Mouse (Mus musculus): ENCODE measurements around the gene Olfr684. TPM values are rescaled to one million over a fixed set of nuclear protein-coding genes. Genes with fewer than 3 reads are reported as not detected.

Gene Olfr684
- not detected in 2 replicates for polyA plus RNA-seq (2015; fragmentation: Nextera tagmentation; extraction: Ambion mirVana)

- no peaks in the 10 kb centered on the region for H3K36me3 ChIP-seq
- no peak within 1 kb of the TSS for H3K4me3 ChIP-seq
- no peak within 1 kb of the TSS for H3K27ac ChIP-seq (replicated peaks)
These were observed at the start of gene Olfr684 for GRCm38 (mm10) chr7:105163553-105163952. TSS of gene Olfr684 (minus strand) at chr7:105163653.

DNA sequence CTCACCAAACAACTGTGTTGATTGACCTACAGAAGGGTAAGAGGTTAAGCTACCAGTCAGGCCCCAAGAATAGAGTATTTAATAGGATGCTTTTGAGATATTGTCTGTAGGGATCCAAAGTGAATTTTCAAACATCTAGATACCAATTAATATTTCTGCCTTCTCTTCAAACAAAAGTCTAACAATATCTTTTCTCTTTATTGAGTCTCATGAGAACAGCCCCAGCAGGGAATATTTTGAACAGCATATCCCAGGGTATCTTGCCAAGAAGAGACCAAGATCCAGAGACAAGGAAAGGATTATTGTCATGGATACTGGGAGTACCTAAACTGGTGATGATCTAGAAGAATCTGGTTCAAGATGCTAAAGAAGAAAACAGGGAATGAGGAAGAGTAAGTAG is 43.9 kb upstream of the Olfr684 start, which contains the start of gene Olfr686:
Olfr686 (minus strand) TSS at position 101 of the 400 bp plus-strand sequence.
- Histone ChIP-seq H3K4me1 (replicated peaks) (no peaks in the 10 kb centered on the region), H3K36me3 (no peaks in the 10 kb centered on the region), H3K27me3 (no peaks in the 10 kb centered on the region), H3K9me3 (no peaks in the 10 kb centered on the region), H3K9ac (no peak within 1 kb of the TSS), H3K4me3 (no peak within 1 kb of the TSS), H3K27ac (replicated peaks) (no peak within 1 kb of the TSS), H3K4me2 (no peak within 1 kb of the TSS)
- no peak for ATAC-seq (ENCODE audit: low read depth)

More at GRCm38 (mm10) chr7:105163553-105163952, at the start of gene Olfr684:
- 82% methylated on average over 1 of the region's 1 CpGs for WGBS
- H3K27me3 ChIP-seq, result no peaks in the 10 kb centered on the region
- H3K9ac ChIP-seq, result no peak within 1 kb of the TSS
- H3K4me2 ChIP-seq, result no peak within 1 kb of the TSS
- ATAC-seq (ENCODE audit: low read depth), result no peak
- no peaks in the 10 kb centered on the region for H3K4me1 ChIP-seq (replicated peaks)
- no peaks in the 10 kb centered on the region for H3K9me3 ChIP-seq

- WGBS, result 93% methylated on average over 1 of the region's 1 CpGs
- Histone ChIP-seq H3K27ac (replicated peaks) (no peak within 1 kb of the TSS), H3K4me2 (no peak within 1 kb of the TSS), H3K4me1 (replicated peaks) (no peaks in the 10 kb centered on the region), H3K9ac (no peak within 1 kb of the TSS), H3K27me3 (no peaks in the 10 kb centered on the region), H3K4me3 (no peak within 1 kb of the TSS), H3K36me3 (no peaks in the 10 kb centered on the region), H3K9me3 (no peaks in the 10 kb centered on the region)
- ATAC-seq (ENCODE audit: low read depth), result no peak
These were observed 22.5 kb upstream of the Olfr684 start, which contains the start of gene Olfr685 for GRCm38 (mm10) chr7:105185912-105186311. TSS of gene Olfr685 (minus strand) at chr7:105186012.

GRCm38 (mm10) chr7:105170773-105171172 is 7.3 kb upstream of the Olfr684 start:
- no peak overlapping the region for H3K27ac ChIP-seq (replicated peaks)
- no peaks in the 10 kb centered on the region for H3K4me1 ChIP-seq (replicated peaks)
- H3K27me3 ChIP-seq, result no peaks in the 10 kb centered on the region
- H3K9me3 ChIP-seq, result no peaks in the 10 kb centered on the region
- H3K36me3 ChIP-seq, result no peaks in the 10 kb centered on the region
- H3K4me2 ChIP-seq, result no peak overlapping the region
- 56% methylated on average over 4 of the region's 4 CpGs for WGBS
- H3K4me3 ChIP-seq, result no peak overlapping the region
- H3K9ac ChIP-seq, result no peak overlapping the region
- ATAC-seq (ENCODE audit: low read depth), result no peak

GRCm38 (mm10) chr7:105146912-105147311 is 16.5 kb downstream of the Olfr684 start, which contains the start of gene Olfr683:
TSS of gene Olfr683 (minus strand) at chr7:105147012.
- no peak within 1 kb of the TSS for H3K27ac ChIP-seq (replicated peaks)
- no peak for ATAC-seq (ENCODE audit: low read depth)
- no peaks in the 10 kb centered on the region for H3K4me1 ChIP-seq (replicated peaks)
- no peaks in the 10 kb centered on the region for H3K27me3 ChIP-seq
- no peak within 1 kb of the TSS for H3K4me2 ChIP-seq
- no peak within 1 kb of the TSS for H3K9ac ChIP-seq
- H3K36me3 ChIP-seq, result no peaks in the 10 kb centered on the region
- no peaks in the 10 kb centered on the region for H3K9me3 ChIP-seq
- no peak within 1 kb of the TSS for H3K4me3 ChIP-seq
- WGBS, result 77% methylated on average over 1 of the region's 1 CpGs

DNA sequence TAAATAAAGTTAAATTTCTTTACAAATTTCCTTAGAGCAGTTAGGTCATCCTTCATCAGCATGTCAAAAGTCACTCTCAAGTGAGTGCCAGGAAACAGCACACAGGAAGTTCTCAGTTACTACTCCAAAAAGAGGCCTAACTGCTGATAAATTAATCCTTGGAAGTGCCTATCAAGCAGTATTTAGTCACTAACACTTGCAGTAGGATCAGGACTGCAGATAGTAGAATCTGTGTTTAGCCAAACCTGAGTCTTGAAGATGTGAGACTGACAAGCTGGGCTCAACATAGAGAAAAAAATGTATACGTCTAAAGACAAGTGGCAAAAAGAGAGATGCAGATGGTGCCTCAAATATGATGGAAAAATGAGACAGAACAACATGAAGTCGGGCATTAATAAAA is 22.2 kb downstream of the Olfr684 start:
- Histone ChIP-seq H3K4me2 (no peak overlapping the region), H3K9ac (no peak overlapping the region), H3K36me3 (no peaks in the 10 kb centered on the region), H3K4me1 (replicated peaks) (no peaks in the 10 kb centered on the region), H3K9me3 (no peaks in the 10 kb centered on the region), H3K4me3 (no peak overlapping the region), H3K27me3 (no peaks in the 10 kb centered on the region), H3K27ac (replicated peaks) (no peak overlapping the region)
- no peak for ATAC-seq (ENCODE audit: low read depth)
- WGBS, result 88% methylated on average over 2 of the region's 2 CpGs

- no peak for ATAC-seq (ENCODE audit: low read depth)
These were observed 46.9 kb downstream of the Olfr684 start, which contains the start of gene Olfr681 for GRCm38 (mm10) chr7:105116536-105116935. TSS of gene Olfr681 (plus strand) at chr7:105116836.

More at GRCm38 (mm10) chr7:105116536-105116935, 46.9 kb downstream of the Olfr684 start, which contains the start of gene Olfr681:
- H3K9ac ChIP-seq, result no peak within 1 kb of the TSS
- H3K4me2 ChIP-seq, result no peak within 1 kb of the TSS
- H3K27me3 ChIP-seq, result no peaks in the 10 kb centered on the region
- H3K4me1 ChIP-seq (replicated peaks), result no peaks in the 10 kb centered on the region
- no peaks in the 10 kb centered on the region for H3K9me3 ChIP-seq
- H3K4me3 ChIP-seq, result no peak within 1 kb of the TSS
- no peak within 1 kb of the TSS for H3K27ac ChIP-seq (replicated peaks)
- no peaks in the 10 kb centered on the region for H3K36me3 ChIP-seq

Other genes starting within 250 kb of the Olfr684 start
- gene Olfr667, start 242.2 kb downstream of the Olfr684 start, polyA plus RNA-seq (2015; fragmentation: Nextera tagmentation; extraction: Ambion mirVana), result not detected in 2 replicates
- gene Olfr668, start 235.6 kb downstream of the Olfr684 start, polyA plus RNA-seq (2015; fragmentation: Nextera tagmentation; extraction: Ambion mirVana), result not detected in 2 replicates
- gene Olfr669, start 229.4 kb downstream of the Olfr684 start, polyA plus RNA-seq (2015; fragmentation: Nextera tagmentation; extraction: Ambion mirVana), result not detected in 2 replicates
- not detected in 2 replicates for gene Olfr670, start 201.0 kb downstream of the Olfr684 start, polyA plus RNA-seq (2015; fragmentation: Nextera tagmentation; extraction: Ambion mirVana)
- gene Olfr671, start 184.5 kb downstream of the Olfr684 start, polyA plus RNA-seq (2015; fragmentation: Nextera tagmentation; extraction: Ambion mirVana), result not detected in 2 replicates
- not detected in 2 replicates for gene Olfr672, start 161.6 kb downstream of the Olfr684 start, polyA plus RNA-seq (2015; fragmentation: Nextera tagmentation; extraction: Ambion mirVana)
- gene Olfr675, start 135.2 kb downstream of the Olfr684 start, polyA plus RNA-seq (2015; fragmentation: Nextera tagmentation; extraction: Ambion mirVana), result not detected in 2 replicates
- not detected in 2 replicates for gene Olfr676, start 131.0 kb downstream of the Olfr684 start, polyA plus RNA-seq (2015; fragmentation: Nextera tagmentation; extraction: Ambion mirVana)
- not detected in 2 replicates for gene Olfr677, start 112.3 kb downstream of the Olfr684 start, polyA plus RNA-seq (2015; fragmentation: Nextera tagmentation; extraction: Ambion mirVana)
- not detected in 2 replicates for gene Olfr678, start 99.2 kb downstream of the Olfr684 start, polyA plus RNA-seq (2015; fragmentation: Nextera tagmentation; extraction: Ambion mirVana)
- gene Olfr679, start 82.4 kb downstream of the Olfr684 start, polyA plus RNA-seq (2015; fragmentation: Nextera tagmentation; extraction: Ambion mirVana), result not detected in 2 replicates
- gene Olfr680-ps1, start 70.8 kb downstream of the Olfr684 start, polyA plus RNA-seq (2015; fragmentation: Nextera tagmentation; extraction: Ambion mirVana), result not detected in 2 replicates
- not detected in 2 replicates for gene Olfr681, start 46.8 kb downstream of the Olfr684 start, polyA plus RNA-seq (2015; fragmentation: Nextera tagmentation; extraction: Ambion mirVana)
- gene Olfr683, start 16.6 kb downstream of the Olfr684 start, polyA plus RNA-seq (2015; fragmentation: Nextera tagmentation; extraction: Ambion mirVana), result not detected in 2 replicates
- gene Olfr685, start 22.4 kb upstream of the Olfr684 start, polyA plus RNA-seq (2015; fragmentation: Nextera tagmentation; extraction: Ambion mirVana), result not detected in 2 replicates
- gene Olfr686, start 43.8 kb upstream of the Olfr684 start, polyA plus RNA-seq (2015; fragmentation: Nextera tagmentation; extraction: Ambion mirVana), result not detected in 2 replicates
- not detected in 2 replicates for gene Olfr688, start 124.4 kb upstream of the Olfr684 start, polyA plus RNA-seq (2015; fragmentation: Nextera tagmentation; extraction: Ambion mirVana)
- 0.06 TPM in 1 of 2 replicates, not detected in the other for gene Olfr689, start 147.5 kb upstream of the Olfr684 start, polyA plus RNA-seq (2015; fragmentation: Nextera tagmentation; extraction: Ambion mirVana)
- not detected in 2 replicates for gene Olfr690, start 170.5 kb upstream of the Olfr684 start, polyA plus RNA-seq (2015; fragmentation: Nextera tagmentation; extraction: Ambion mirVana)
- gene Olfr691, start 178.6 kb upstream of the Olfr684 start, polyA plus RNA-seq (2015; fragmentation: Nextera tagmentation; extraction: Ambion mirVana), result 0.29 TPM in 1 of 2 replicates, not detected in the other
- not detected in 2 replicates for gene Olfr692, start 204.6 kb upstream of the Olfr684 start, polyA plus RNA-seq (2015; fragmentation: Nextera tagmentation; extraction: Ambion mirVana)
- gene Gm5901, start 211.4 kb upstream of the Olfr684 start, polyA plus RNA-seq (2015; fragmentation: Nextera tagmentation; extraction: Ambion mirVana), result not detected in 2 replicates
- 36.7 and 43.2 TPM in 2 replicates for gene Fam160a2, start 236.4 kb upstream of the Olfr684 start, polyA plus RNA-seq (2015; fragmentation: Nextera tagmentation; extraction: Ambion mirVana)
- gene Cnga4, start 240.9 kb upstream of the Olfr684 start, polyA plus RNA-seq (2015; fragmentation: Nextera tagmentation; extraction: Ambion mirVana), result 0.20 TPM in 1 of 2 replicates, not detected in the other